In genomic region chr3:158375885-158376284, GRCm38 (mm10) we compare ENCODE assay signal across 8 mouse cellular contexts.
DNase-seq lines count a peak whose midpoint lies in the region; ATAC-seq and TF ChIP-seq lines count a peak whose summit lies in the region.

No protein-coding gene starts in this region.

- peak; percentile 45 for TF ChIP-seq CTCF in heart, postnatal 0 days (IDR thresholded peaks at IDR 0.05; ENCODE audit: low read depth)
- TF ChIP-seq CTCF in liver, postnatal 0 days (IDR thresholded peaks at IDR 0.05; ENCODE audit: low read depth), result peak; percentile 43; the same call in 1 of the 2 replicates

- H3K4me3 ChIP-seq in heart, postnatal 0 days (ENCODE audit: low read depth, low read length), result no peak overlapping the region
- H3K4me3 ChIP-seq in heart, embryonic 12.5 days, result no peak overlapping the region
- no peak overlapping the region for H3K4me3 ChIP-seq in liver, postnatal 0 days (ENCODE audit: low read depth, low read length)

- 0% methylated on average over 1 of the region's 1 CpGs for WGBS in heart, postnatal 0 days
- WGBS in heart, embryonic 12.5 days, result 6% methylated on average over 1 of the region's 1 CpGs
- WGBS in liver, postnatal 0 days (ENCODE audit: insufficient replicate concordance), result 4% methylated on average over 1 of the region's 1 CpGs

- no peak overlapping the region for H3K9ac ChIP-seq in heart, postnatal 0 days (replicated peaks; ENCODE audit: low read depth, low read length)
- no peak overlapping the region for H3K9ac ChIP-seq in heart, embryonic 12.5 days
- H3K9ac ChIP-seq in liver, postnatal 0 days (replicated peaks), result no peak overlapping the region

- no peak for DNase-seq in heart, postnatal 0 days (ENCODE audit: low spot score)
- DNase-seq in testis, postnatal 10 days (ENCODE audit: low spot score), result peak; percentile 71
- DNase-seq in testis, postnatal 14 days (ENCODE audit: low spot score), result no peak
- DNase-seq in embryo, embryonic 11 days, result peak; percentile 68
- DNase-seq in liver, postnatal 0 days, result peak; percentile 21
- no peak for DNase-seq in thymus, postnatal 14 days
- no peak for DNase-seq in gastrocnemius, adult 18-20 months (ENCODE audit: low spot score)

- H3K9me3 ChIP-seq in heart, postnatal 0 days (replicated peaks; ENCODE audit: control insufficient read depth, low read length), result no peaks in the 10 kb centered on the region
- H3K9me3 ChIP-seq in heart, embryonic 12.5 days (replicated peaks), result no peaks in the 10 kb centered on the region
- no peaks in the 10 kb centered on the region for H3K9me3 ChIP-seq in liver, postnatal 0 days (ENCODE audit: low read length)

- H3K36me3 ChIP-seq in heart, postnatal 0 days (replicated peaks; ENCODE audit: control insufficient read depth, insufficient read depth, low read length), result no peaks in the 10 kb centered on the region
- H3K36me3 ChIP-seq in heart, embryonic 12.5 days, result no peaks in the 10 kb centered on the region
- no peaks in the 10 kb centered on the region for H3K36me3 ChIP-seq in liver, postnatal 0 days (replicated peaks; ENCODE audit: insufficient read depth, low read length)

- H3K27me3 ChIP-seq in heart, postnatal 0 days (ENCODE audit: control insufficient read depth, insufficient read depth, low read length), result no peaks in the 10 kb centered on the region
- no peaks in the 10 kb centered on the region for H3K27me3 ChIP-seq in heart, embryonic 12.5 days (replicated peaks)
- no peaks in the 10 kb centered on the region for H3K27me3 ChIP-seq in liver, postnatal 0 days (ENCODE audit: insufficient read depth, low read length)

- H3K4me1 ChIP-seq in heart, postnatal 0 days (ENCODE audit: control insufficient read depth, insufficient read depth), result no peaks in the 10 kb centered on the region
- H3K4me1 ChIP-seq in heart, embryonic 12.5 days (replicated peaks), result no peaks in the 10 kb centered on the region
- no peaks in the 10 kb centered on the region for H3K4me1 ChIP-seq in liver, postnatal 0 days (ENCODE audit: insufficient read depth)

- ATAC-seq in heart, postnatal 0 days (ENCODE audit: insufficient read depth, low read depth), result no peak
- no peak for ATAC-seq in heart, embryonic 12.5 days (ENCODE audit: insufficient number of reproducible peaks, low FRiP score)
- ATAC-seq in liver, postnatal 0 days, result no peak

- H3K27ac ChIP-seq in heart, postnatal 0 days (ENCODE audit: low read depth), result no peak overlapping the region
- no peak overlapping the region for H3K27ac ChIP-seq in heart, embryonic 12.5 days (ENCODE audit: poor library complexity, severe bottlenecking)
- H3K27ac ChIP-seq in liver, postnatal 0 days (ENCODE audit: low read depth), result no peak overlapping the region

- no peak for TF ChIP-seq EP300 in heart, postnatal 0 days (IDR thresholded peaks at IDR 0.05; ENCODE audit: low read depth)
- no peak for TF ChIP-seq EP300 in liver, postnatal 0 days (IDR thresholded peaks at IDR 0.05; ENCODE audit: low read depth)

- H3K4me2 ChIP-seq in heart, postnatal 0 days (ENCODE audit: low read depth, low read length), result no peak overlapping the region
- H3K4me2 ChIP-seq in heart, embryonic 12.5 days, result no peak overlapping the region
- H3K4me2 ChIP-seq in liver, postnatal 0 days (ENCODE audit: low read depth, low read length), result no peak overlapping the region

Comparison
In these comparisons a context has a peak if more than half of its experiments do, and no peak if none do; other contexts are left out.
1. DNase-seq: peak in testis, postnatal 10 days (single experiment), embryo, embryonic 11 days (single experiment) and liver, postnatal 0 days (single experiment); none in heart, postnatal 0 days (single experiment), testis, postnatal 14 days (single experiment), thymus, postnatal 14 days (single experiment) and gastrocnemius, adult 18-20 months (single experiment).